Mouse (Mus musculus) kidney, postnatal 10 days (tissue): ENCODE measurements around the gene Hist1h2af.
"Not testable (repeated sequence)": the region's sequence is repeated elsewhere in the genome, so short reads cannot be mapped to it uniquely, and the experiment has no call there.

Source experiments
- DNase-seq: peaks from one replicate; pipeline ENCODE4 v3.0.0; 2021; ENCODE audit warnings: mixed read lengths

Hist1h2af gene

GRCm38 (mm10) chr13:23536076-23536822, 2.5 kb downstream of the Hist1h2af start:
- no peak for DNase-seq

GRCm38 (mm10) chr13:23537006-23537710, 3.5 kb downstream of the Hist1h2af start:
- no peak for DNase-seq

DNA sequence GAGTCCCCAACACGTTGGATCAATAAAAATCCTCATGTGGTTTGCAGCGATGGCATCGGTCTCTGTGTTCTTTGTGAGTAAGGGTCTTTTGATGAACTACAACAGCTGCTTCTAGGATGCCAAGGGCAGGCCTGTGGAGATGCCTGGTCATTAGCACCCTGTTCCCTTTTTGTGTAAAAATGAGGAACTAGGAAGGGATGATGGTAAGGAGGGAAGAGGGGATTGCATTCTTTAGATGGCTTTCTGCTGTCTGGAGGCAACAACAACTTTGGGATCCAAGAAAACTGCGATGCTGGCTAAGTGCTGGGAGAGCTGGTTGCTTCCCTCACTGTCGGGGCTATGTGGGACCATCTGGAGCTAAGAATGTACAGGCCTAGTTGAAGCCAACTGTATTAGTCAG, 4.5 kb downstream of the Hist1h2af start:
- no peak for DNase-seq

- DNase-seq, result not testable (repeated sequence)
These were observed 6.1 kb downstream of the Hist1h2af start for GRCm38 (mm10) chr13:23539821-23540220.

DNA sequence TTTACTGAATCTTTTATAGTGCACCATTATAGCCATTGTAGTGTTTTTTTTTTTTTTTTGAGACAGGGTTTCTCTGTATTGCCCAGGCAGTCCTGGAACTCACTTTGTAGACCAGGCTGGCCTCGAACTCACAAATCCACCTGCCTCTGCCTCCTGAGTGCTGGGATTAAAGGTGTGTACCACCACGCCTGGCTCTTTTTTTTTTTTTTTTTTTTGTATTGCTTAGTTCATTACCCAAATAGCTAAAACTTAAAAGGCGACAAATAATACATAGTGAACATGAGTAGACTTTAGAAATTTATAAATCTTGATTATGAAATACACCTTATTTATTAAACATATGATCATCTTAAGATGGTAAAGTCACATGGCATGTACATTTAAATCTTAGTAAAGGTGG, 7.8 kb downstream of the Hist1h2af start:
- no peak for DNase-seq

DNA sequence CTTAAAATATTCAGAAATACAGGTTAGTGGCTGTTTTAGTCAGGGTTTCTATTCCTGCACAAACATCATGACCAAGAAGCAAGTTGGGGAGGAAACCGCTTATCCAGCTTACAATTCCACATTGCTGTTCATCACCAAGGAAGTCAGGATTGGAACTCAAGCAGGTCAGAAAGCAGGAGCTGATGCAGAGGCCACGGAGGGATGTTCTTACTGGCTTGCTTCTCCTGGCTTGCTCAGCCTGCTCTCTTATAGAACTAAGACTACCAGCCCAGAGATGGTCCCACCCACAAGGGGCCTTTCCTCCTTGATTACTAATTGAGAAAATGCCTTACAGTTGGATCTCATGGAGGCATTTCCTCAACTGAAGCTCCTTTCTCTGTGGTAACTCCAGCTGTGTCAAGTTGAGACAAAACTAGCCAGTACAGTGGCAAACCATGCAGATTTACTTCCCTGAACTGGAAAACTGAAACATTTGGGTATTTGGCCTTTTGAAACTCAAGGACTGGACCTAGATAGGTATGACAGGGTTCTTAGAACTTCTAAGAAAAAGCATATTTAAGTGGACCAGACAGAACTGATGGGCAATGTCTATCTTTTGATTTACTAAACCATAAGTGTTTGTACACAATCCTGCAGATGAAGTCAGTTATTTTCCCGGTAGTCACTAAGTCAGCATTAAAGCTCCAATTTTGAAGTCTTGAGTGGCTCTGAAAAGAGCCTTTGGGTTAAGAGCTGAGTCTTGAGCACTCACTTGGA, 8.7 kb downstream of the Hist1h2af start:
- not testable (repeated sequence) for DNase-seq

DNA sequence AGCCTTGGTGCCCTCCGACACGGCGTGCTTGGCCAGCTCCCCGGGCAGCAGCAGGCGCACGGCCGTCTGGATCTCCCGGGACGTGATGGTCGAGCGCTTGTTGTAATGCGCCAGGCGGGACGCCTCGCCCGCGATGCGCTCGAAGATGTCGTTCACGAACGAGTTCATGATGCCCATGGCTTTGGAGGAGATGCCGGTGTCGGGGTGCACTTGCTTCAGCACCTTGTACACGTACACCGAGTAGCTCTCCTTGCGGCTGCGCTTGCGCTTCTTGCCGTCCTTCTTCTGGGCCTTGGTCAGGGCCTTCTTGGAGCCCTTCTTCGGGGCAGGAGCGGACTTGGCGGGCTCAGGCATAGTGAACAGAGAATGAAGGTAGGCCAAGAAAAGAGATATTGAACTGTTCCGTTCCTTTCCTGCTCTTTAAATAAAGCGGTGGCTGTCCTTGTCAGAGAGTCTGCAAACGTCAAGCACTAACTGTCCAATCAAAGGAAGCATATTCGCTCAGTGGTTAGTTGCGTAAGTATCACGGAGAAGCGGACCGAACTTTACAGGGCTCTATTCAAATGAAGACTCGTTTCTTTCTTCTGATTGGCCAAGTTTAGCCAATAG, 9.4 kb downstream of the Hist1h2af start, which contains the start of gene Hist1h2bh:
TSS of gene Hist1h2bh (minus strand) at position 394 of the 609 bp plus-strand sequence.
- DNase-seq, result peak; percentile 72

DNA sequence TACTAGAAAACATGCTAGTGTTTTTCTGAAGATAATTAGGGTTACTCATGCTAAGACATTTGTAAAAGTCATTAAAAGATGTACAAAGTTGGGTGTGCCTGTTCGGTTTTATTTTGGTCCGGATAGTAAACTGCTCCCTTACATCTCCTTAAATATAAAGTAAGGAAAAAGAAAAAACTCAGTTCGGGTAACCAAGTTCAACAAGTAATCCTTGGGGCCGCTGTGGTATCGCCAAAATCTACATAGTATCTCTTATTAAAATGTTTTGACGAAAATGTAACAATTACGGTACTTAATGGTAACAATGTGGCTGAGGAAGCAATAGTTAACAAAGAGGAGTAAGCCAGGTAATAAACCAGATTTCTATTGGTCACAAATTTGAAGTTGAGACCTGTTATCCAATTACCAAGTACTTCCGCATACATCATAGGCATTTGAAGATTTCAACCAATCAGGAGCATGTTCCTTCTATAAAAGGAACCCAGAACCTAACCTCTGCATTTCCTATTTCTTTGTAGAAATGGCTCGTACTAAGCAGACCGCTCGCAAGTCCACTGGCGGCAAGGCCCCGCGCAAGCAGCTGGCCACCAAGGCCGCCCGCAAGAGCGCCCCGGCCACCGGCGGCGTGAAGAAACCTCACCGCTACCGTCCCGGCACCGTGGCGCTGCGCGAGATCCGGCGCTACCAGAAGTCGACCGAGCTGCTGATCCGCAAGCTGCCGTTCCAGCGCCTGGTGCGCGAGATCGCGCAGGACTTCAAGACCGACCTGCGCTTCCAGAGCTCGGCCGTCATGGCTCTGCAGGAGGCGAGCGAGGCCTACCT, 10.5 kb downstream of the Hist1h2af start, which contains the start of gene Hist1h3f:
TSS of gene Hist1h3f (plus strand) at position 88 of the 822 bp plus-strand sequence.
- peak; percentile 73 for DNase-seq

- not testable (repeated sequence) for DNase-seq
These were observed 11.0 kb downstream of the Hist1h2af start for GRCm38 (mm10) chr13:23544787-23545120.

GRCm38 (mm10) chr13:23546694-23547093, 13.0 kb downstream of the Hist1h2af start:
- DNase-seq, result no peak

GRCm38 (mm10) chr13:23550761-23551145, 17.0 kb downstream of the Hist1h2af start:
- DNase-seq, result no peak

DNA sequence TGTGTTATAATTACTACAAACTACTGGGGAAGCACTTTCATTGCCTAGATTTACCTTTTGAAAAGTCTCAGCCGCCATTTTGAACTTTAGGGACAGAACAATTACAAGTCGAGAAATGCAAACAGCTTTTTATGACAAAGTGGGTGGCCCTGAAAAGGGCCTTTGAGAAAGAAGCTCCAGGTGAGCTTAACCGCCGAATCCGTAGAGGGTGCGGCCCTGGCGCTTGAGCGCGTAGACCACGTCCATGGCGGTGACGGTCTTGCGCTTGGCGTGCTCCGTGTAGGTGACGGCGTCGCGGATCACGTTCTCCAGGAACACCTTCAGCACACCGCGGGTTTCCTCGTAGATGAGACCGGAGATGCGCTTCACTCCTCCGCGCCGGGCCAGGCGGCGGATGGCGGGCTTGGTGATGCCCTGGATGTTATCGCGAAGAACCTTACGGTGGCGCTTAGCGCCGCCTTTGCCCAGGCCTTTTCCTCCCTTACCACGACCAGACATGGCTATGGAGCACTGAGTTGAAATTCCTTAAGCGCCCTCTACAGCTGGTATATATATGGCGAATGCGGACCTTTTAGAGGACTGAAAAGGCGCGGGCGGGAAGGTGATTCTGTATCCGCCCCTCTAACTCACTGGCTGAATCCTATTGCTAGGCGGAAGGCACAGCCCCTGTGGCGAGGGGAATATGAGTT, 17.6 kb downstream of the Hist1h2af start, which contains the start of gene Hist1h4f:
TSS of gene Hist1h4f (minus strand) at position 503 of the 689 bp plus-strand sequence.
- DNase-seq, result peak; percentile 91

DNA sequence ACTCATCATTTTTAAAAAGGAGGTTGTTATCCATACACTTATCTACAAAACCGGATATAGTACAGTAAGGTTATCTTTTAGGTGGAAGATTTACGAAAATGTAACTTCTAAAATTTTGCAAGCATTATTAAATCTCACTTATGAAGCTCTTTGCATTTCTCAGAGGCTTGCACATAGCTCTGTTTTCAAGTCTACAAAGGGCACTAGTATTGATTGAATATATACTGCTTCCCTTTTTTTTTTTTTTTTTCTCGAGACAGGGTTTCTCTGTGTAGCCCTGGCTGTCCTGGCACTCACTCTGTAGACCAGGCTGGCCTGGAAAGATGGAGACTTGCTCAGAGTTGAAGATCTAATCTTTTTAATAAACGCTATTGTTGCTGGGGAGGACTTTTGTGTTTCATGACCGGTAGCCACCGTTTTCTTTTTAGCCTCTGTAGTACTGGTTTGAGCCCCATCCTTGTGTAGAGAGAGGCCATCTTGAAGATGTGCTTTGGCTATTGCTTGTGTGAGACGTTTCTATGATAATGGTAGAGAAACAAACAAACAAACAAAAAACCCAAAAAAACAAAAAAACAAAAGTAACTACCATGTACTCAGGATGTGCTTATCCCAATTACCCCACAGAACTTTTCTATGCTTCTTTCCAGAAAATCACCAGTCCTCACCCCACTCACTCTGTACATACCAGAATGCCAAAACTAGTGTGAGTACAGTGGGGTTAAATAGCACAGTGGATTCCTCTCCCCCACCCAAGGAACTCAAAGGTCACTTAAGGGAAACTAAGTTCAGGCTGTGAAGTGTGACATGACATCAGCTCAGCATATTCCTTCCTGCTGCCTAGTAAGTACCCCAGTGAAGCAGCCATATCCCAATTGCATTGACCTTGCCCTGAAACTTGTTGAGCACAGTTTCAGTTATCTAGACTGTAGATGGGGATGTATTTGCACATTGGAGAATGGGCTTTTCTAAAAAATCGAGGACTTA, 18.5 kb downstream of the Hist1h2af start:
- no peak for DNase-seq

- DNase-seq, result no peak
These were observed 19.3 kb downstream of the Hist1h2af start, which contains the start of gene Hist1h1d for GRCm38 (mm10) chr13:23552962-23553361. Gene Hist1h1d, plus strand, starts transcription at chr13:23553262.

DNA sequence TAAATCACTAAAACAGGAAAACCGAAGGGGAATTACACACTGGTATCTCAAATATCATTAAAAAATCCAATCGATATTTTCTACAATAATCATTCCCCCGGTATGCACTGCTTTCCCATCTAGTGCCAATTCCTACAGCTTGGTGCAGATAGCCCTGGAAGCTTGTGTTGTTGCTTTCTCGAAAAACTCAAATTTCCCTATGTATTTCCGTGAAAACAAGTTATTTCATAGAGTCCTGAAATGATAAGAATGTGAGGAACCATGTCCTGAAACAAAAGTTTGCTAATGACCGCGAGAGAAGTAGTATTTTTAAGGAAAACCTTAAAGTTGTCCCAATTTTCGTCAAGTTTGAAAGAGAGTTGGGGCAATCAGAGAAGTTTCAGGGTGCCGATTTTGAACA, 20.7 kb downstream of the Hist1h2af start:
- DNase-seq, result no peak

GRCm38 (mm10) chr13:23554925-23555838, 21.5 kb downstream of the Hist1h2af start:
- DNase-seq, result peak; percentile 83

DNA sequence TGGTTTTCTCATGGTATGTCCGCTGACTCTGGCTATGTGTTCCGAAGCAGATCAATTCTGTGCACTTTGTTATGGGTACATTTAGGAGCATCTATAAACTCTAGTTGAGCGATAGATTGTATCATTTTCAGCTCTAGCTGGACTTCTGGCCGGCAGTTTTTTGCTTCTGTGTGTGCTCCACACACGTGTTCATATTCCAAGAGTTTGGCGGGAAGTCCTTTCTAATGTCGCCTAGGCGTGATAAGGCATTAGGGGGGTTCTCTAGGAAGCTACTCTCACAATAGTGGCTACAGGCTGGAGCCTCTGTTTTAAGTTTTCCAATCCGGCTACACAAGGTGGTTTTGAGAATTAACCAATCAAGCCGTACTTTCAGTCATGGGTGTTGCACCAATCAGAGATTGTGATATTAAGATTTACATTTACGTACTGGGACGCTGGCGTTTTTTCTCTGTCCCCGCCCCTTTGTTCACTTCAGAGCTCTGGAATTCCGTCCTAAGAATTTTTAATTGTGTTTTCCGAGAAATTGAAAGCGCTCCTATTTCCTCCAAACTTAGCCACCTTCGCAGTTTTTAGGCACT, 22.2 kb downstream of the Hist1h2af start:
- peak; percentile 85 for DNase-seq

GRCm38 (mm10) chr13:23556906-23557305, 23.2 kb downstream of the Hist1h2af start:
- no peak for DNase-seq
